Mouse (Mus musculus): Measurements from ENCODE around the gene Capza1. TPM values are rescaled to one million over a fixed set of nuclear protein-coding genes. Genes with fewer than 3 reads are reported as not detected.

The Capza1 gene
- polyA plus RNA-seq, 1 experiment, result 62.7 TPM

DNA sequence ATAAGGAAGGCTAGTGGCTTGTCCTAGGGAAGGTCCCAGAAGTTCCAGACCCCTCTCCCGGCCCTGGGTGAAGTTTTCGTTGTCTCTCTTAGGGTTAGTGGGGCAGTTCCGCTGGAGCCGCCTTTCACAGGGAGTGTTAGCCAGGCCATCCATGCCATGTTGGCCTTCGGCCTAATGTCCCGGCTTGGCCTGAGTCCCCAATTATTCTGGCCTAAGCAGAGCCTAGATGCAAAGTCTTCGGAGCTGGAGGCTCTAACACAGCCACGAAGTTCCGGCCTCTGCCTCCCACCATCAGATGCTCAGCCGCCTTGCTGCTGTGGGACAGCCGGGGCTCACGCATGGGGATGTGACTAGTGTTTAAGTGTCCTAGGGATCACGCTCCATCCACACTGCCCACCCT is 74.5 kb downstream of the Capza1 start:
- 79% methylated on average over 13 of the region's 13 CpGs for WGBS
- H3K27ac ChIP-seq (ENCODE audit: control insufficient read depth, insufficient read depth, low read depth, low read length, poor library complexity), result no peak overlapping the region
- H3K4me3 ChIP-seq (replicated peaks; ENCODE audit: control insufficient read depth, low read depth, low read length), result no peak overlapping the region
- H3K4me1 ChIP-seq (ENCODE audit: control insufficient read depth, insufficient read depth, low read length), result no peaks in the 10 kb centered on the region
- TF ChIP-seq CTCF (IDR thresholded peaks at IDR 0.05; ENCODE audit: control insufficient read depth, insufficient read depth, low read length), result no peak
- TF ChIP-seq POLR2A (IDR thresholded peaks at IDR 0.05; ENCODE audit: borderline replicate concordance, control insufficient read depth, low read depth, low read length), result no peak

GRCm38 (mm10) chr3:104789312-104789605 is 75.0 kb downstream of the Capza1 start:
- Histone ChIP-seq H3K4me1 (ENCODE audit: control insufficient read depth, insufficient read depth, low read length) (no peaks in the 10 kb centered on the region), H3K27ac (ENCODE audit: control insufficient read depth, insufficient read depth, low read depth, low read length, poor library complexity) (no peak overlapping the region; the same call in 1 of the 2 replicates)

GRCm38 (mm10) chr3:104788561-104789311 is 75.6 kb downstream of the Capza1 start:
- Histone ChIP-seq H3K4me3 (replicated peaks; ENCODE audit: control insufficient read depth, low read depth, low read length) (peak overlapping the region; percentile 40), H3K27ac (ENCODE audit: control insufficient read depth, insufficient read depth, low read depth, low read length, poor library complexity) (no peak overlapping the region; the same call in 1 of the 2 replicates), H3K4me1 (ENCODE audit: control insufficient read depth, insufficient read depth, low read length) (no peaks in the 10 kb centered on the region)
- 1% methylated on average over 52 of the region's 52 CpGs for WGBS
- peak; percentile 68 for TF ChIP-seq CTCF (IDR thresholded peaks at IDR 0.05; ENCODE audit: control insufficient read depth, insufficient read depth, low read length)
- no peak for TF ChIP-seq POLR2A (IDR thresholded peaks at IDR 0.05; ENCODE audit: borderline replicate concordance, control insufficient read depth, low read depth, low read length)

More at GRCm38 (mm10) chr3:104789312-104789605, 75.0 kb downstream of the Capza1 start:
- H3K4me3 ChIP-seq (replicated peaks; ENCODE audit: control insufficient read depth, low read depth, low read length), result peak overlapping the region; percentile 40
- WGBS, result 46% methylated on average over 10 of the region's 10 CpGs
- TF ChIP-seq POLR2A (IDR thresholded peaks at IDR 0.05; ENCODE audit: borderline replicate concordance, control insufficient read depth, low read depth, low read length) (no peak), CTCF (IDR thresholded peaks at IDR 0.05; ENCODE audit: control insufficient read depth, insufficient read depth, low read length) (no peak)

GRCm38 (mm10) chr3:104788075-104788474 is 76.2 kb downstream of the Capza1 start, which contains the start of gene Rhoc:
Gene Rhoc (plus strand): TSS chr3:104788375.
- 52% methylated on average over 3 of the region's 3 CpGs for WGBS
- no peak within 1 kb of the TSS; the same call in 1 of the 2 replicates for H3K27ac ChIP-seq (ENCODE audit: control insufficient read depth, insufficient read depth, low read depth, low read length, poor library complexity)
- TF ChIP-seq POLR2A (IDR thresholded peaks at IDR 0.05; ENCODE audit: borderline replicate concordance, control insufficient read depth, low read depth, low read length) (no peak), CTCF (IDR thresholded peaks at IDR 0.05; ENCODE audit: control insufficient read depth, insufficient read depth, low read length) (no peak)
- 0 out of 2 replicates have a peak, but pooled peaks cover 1% of the 10 kb centered on the region for H3K4me1 ChIP-seq (ENCODE audit: control insufficient read depth, insufficient read depth, low read length)
- peak within 1 kb of the TSS; percentile 40 for H3K4me3 ChIP-seq (replicated peaks; ENCODE audit: control insufficient read depth, low read depth, low read length)

GRCm38 (mm10) chr3:104785284-104785683 is 79.0 kb downstream of the Capza1 start:
- H3K4me1 ChIP-seq (ENCODE audit: control insufficient read depth, insufficient read depth, low read length), result peaks cover 3% of the 10 kb centered on the region
- whole genome bisulfite sequencing, result 91% methylated on average over 6 of the region's 6 CpGs
- TF ChIP-seq CTCF (IDR thresholded peaks at IDR 0.05; ENCODE audit: control insufficient read depth, insufficient read depth, low read length), result no peak
- no peak for TF ChIP-seq POLR2A (IDR thresholded peaks at IDR 0.05; ENCODE audit: borderline replicate concordance, control insufficient read depth, low read depth, low read length)
- no peak overlapping the region for H3K27ac ChIP-seq (ENCODE audit: control insufficient read depth, insufficient read depth, low read depth, low read length, poor library complexity)
- no peak overlapping the region for H3K4me3 ChIP-seq (replicated peaks; ENCODE audit: control insufficient read depth, low read depth, low read length)

GRCm38 (mm10) chr3:104783971-104784500 is 80.3 kb downstream of the Capza1 start:
- Histone ChIP-seq H3K4me3 (replicated peaks; ENCODE audit: control insufficient read depth, low read depth, low read length) (no peak overlapping the region), H3K4me1 (ENCODE audit: control insufficient read depth, insufficient read depth, low read length) (peaks cover 3% of the 10 kb centered on the region), H3K27ac (ENCODE audit: control insufficient read depth, insufficient read depth, low read depth, low read length, poor library complexity) (no peak overlapping the region)
- 46% methylated on average over 14 of the region's 14 CpGs for WGBS
- TF ChIP-seq POLR2A (IDR thresholded peaks at IDR 0.05; ENCODE audit: borderline replicate concordance, control insufficient read depth, low read depth, low read length), result no peak
- TF ChIP-seq CTCF (IDR thresholded peaks at IDR 0.05; ENCODE audit: control insufficient read depth, insufficient read depth, low read length), result no peak

DNA sequence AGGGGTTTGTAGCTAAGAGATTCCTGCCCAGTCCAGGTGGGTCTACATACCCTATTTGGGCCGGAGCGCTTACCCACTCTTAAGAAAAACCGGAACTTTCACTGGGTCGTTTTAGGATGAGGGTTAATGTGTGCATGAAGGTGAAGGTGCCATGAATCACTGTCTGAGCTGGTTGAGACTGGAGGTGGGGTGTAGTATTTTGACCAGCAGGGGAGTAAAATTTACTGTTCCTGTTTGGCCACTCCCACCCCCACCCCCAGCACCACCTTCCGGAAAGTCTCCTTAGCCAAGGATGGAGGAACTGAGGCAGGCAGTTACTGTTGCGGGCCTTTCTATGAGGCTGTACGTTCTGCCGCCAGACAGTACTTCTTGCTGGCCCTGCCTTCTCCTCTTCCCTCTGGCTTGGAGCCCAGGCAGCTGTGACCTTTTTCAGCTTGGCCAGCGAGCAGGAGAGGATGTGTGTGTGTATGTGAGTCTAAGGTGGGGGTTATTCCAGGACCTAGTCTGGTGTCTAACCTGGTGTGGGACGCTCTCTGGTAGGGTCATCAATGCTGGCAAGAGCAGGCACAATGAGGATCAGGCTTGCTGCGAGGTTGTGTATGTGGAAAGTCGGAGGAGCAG is 82.1 kb downstream of the Capza1 start:
- no peak overlapping the region for H3K27ac ChIP-seq (ENCODE audit: control insufficient read depth, insufficient read depth, low read depth, low read length, poor library complexity)
- peaks cover 3% of the 10 kb centered on the region for H3K4me1 ChIP-seq (ENCODE audit: control insufficient read depth, insufficient read depth, low read length)
- WGBS, result 20% methylated on average over 12 of the region's 12 CpGs
- no peak overlapping the region for H3K4me3 ChIP-seq (replicated peaks; ENCODE audit: control insufficient read depth, low read depth, low read length)
- no peak for TF ChIP-seq CTCF (IDR thresholded peaks at IDR 0.05; ENCODE audit: control insufficient read depth, insufficient read depth, low read length)
- no peak for TF ChIP-seq POLR2A (IDR thresholded peaks at IDR 0.05; ENCODE audit: borderline replicate concordance, control insufficient read depth, low read depth, low read length)

DNA sequence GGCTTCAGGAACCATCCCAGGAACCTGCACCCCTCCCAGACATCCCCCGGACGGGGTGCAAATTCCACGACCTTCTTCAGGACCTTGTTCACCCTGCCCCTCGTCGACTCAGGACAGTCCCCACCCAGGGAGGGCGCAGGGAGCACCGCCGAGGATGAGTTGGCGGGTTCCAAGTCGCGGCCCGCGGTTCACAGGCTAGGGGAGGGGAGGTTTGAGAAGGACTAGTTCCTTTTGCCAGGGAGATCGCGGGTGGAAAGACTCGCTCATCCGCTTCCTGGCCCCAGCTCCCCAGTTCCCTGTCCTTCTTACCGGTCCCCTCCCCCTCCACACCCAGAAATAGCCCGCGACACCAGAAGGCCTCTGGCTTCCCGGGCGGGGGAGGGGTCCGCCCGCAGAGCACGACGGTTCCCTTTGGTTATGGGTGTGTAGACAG is 82.8 kb downstream of the Capza1 start, which contains the start of gene Fam19a3:
Fam19a3 (minus strand) TSS at position 370 of the 433 bp plus-strand sequence.
- Histone ChIP-seq H3K4me1 (ENCODE audit: control insufficient read depth, insufficient read depth, low read length) (peaks cover 3% of the 10 kb centered on the region), H3K27ac (ENCODE audit: control insufficient read depth, insufficient read depth, low read depth, low read length, poor library complexity) (no peak within 1 kb of the TSS; the same call in 1 of the 2 replicates), H3K4me3 (replicated peaks; ENCODE audit: control insufficient read depth, low read depth, low read length) (peak within 1 kb of the TSS; percentile 4)
- TF ChIP-seq POLR2A (IDR thresholded peaks at IDR 0.05; ENCODE audit: borderline replicate concordance, control insufficient read depth, low read depth, low read length), result no peak
- TF ChIP-seq CTCF (IDR thresholded peaks at IDR 0.05; ENCODE audit: control insufficient read depth, insufficient read depth, low read length), result no peak
- WGBS, result under 1% methylated on average over 26 of the region's 26 CpGs

All from bone marrow, adult 2 months (tissue).